34 mouse cellular contexts compared by ENCODE assay signal in the genomic region with DNA sequence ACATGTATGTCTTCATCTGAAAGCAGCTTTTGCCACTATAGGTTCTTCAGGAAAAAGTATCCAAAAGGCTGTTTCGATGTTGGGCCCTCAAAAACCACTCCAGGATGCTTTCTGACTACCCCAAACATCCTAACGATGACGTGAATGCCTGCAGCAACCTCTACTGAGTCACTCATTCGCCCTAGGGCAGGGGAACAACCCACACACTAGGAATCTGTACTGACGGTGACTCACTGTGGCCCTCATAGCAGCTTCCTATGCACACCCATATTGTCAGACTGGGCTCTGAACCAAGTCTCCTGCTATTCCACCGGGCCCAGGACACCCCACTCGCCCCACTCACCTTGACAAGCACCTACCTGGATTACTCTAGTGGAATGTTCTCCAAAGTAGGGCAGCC. TPM values are rescaled to one million over a fixed set of nuclear protein-coding genes. Genes with fewer than 3 reads are reported as not detected.
DNase-seq lines count a peak whose midpoint lies in the region; ATAC-seq and TF ChIP-seq lines count a peak whose summit lies in the region.
"Had no signal": no experiment of that assay in that cellular context is flagged by ENCODE, and none has a peak within 500 bp of the region (broad histone marks: within the 10 kb centered on the region; RNA-seq: fewer than 3 reads in every experiment).

No protein-coding gene starts in this region.

- H3K79me2 ChIP-seq in C2C12 (ENCODE audit: control insufficient read depth, insufficient read depth): no peaks in the 10 kb centered on the region

- peaks cover 17% of the 10 kb centered on the region for H3K4me1 ChIP-seq in liver, postnatal 0 days (ENCODE audit: insufficient read depth)
- H3K4me1 ChIP-seq in liver, embryonic 11.5 days (replicated peaks; ENCODE audit: control insufficient read depth, insufficient read depth, low read length): peaks cover 10% of the 10 kb centered on the region

- TF ChIP-seq EP300 in liver, postnatal 0 days (IDR thresholded peaks at IDR 0.05; ENCODE audit: low read depth): no peak

- no peaks in the 10 kb centered on the region for H3K9me3 ChIP-seq in liver, postnatal 0 days (ENCODE audit: low read length)
- H3K9me3 ChIP-seq in liver, embryonic 11.5 days (ENCODE audit: control insufficient read depth, low read length): no peaks in the 10 kb centered on the region
- H3K9me3 ChIP-seq: embryonic facial prominence, embryonic 10.5 days; embryonic facial prominence, embryonic 15.5 days; heart, embryonic 15.5 days; hindbrain, embryonic 13.5 days; liver, embryonic 15.5 days; midbrain, embryonic 12.5 days; neural tube, embryonic 13.5 days had no signal

- H3K4me3 ChIP-seq in liver, postnatal 0 days (ENCODE audit: low read depth, low read length): no peak overlapping the region
- no peak overlapping the region for H3K4me3 ChIP-seq in liver, embryonic 11.5 days (ENCODE audit: low read depth, low read length)
- H3K4me3 ChIP-seq in C2C12 (ENCODE audit: insufficient read depth, poor library complexity, severe bottlenecking): no peak overlapping the region
- H3K4me3 ChIP-seq: embryonic facial prominence, embryonic 10.5 days; embryonic facial prominence, embryonic 15.5 days; heart, embryonic 15.5 days; hindbrain, embryonic 13.5 days; liver, embryonic 15.5 days; megakaryocyte, embryonic 14.5 days; midbrain, embryonic 12.5 days; neural tube, embryonic 13.5 days had no signal

- ATAC-seq in liver, postnatal 0 days: no peak
- no peak for ATAC-seq in liver, embryonic 11.5 days (replicated peaks; ENCODE audit: low FRiP score)
- ATAC-seq: CD4-positive, CD25-positive, alpha-beta regulatory T cell, adult 4 months; forebrain, embryonic 14.5 days; intestine, postnatal 0 days had no signal

- H3K27me3 ChIP-seq in liver, postnatal 0 days (ENCODE audit: insufficient read depth, low read length): no peaks in the 10 kb centered on the region
- H3K27me3 ChIP-seq in liver, embryonic 11.5 days (replicated peaks; ENCODE audit: control insufficient read depth, insufficient read depth, low read length): no peaks in the 10 kb centered on the region
- H3K27me3 ChIP-seq in C2C12 (ENCODE audit: control insufficient read depth, insufficient read depth, insufficient read length): no peaks in the 10 kb centered on the region
- H3K27me3 ChIP-seq: embryonic facial prominence, embryonic 15.5 days; heart, embryonic 15.5 days; hindbrain, embryonic 13.5 days; liver, embryonic 15.5 days; megakaryocyte, embryonic 14.5 days; midbrain, embryonic 12.5 days; neural tube, embryonic 13.5 days had no signal

- no peak overlapping the region for H3ac ChIP-seq in C2C12 (ENCODE audit: control insufficient read depth, insufficient read length, low read depth)

- 86% methylated on average over 7 of the region's 7 CpGs for WGBS in liver, postnatal 0 days (ENCODE audit: insufficient replicate concordance)
- 86% methylated on average over 7 of the region's 7 CpGs for WGBS in liver, embryonic 11.5 days

- peak overlapping the region; percentile 62; the same call in 1 of the 2 replicates for H3K27ac ChIP-seq in liver, postnatal 0 days (ENCODE audit: low read depth)
- H3K27ac ChIP-seq in liver, embryonic 11.5 days (ENCODE audit: low read depth, low read length): no peak overlapping the region
- H3K27ac ChIP-seq: embryonic facial prominence, embryonic 10.5 days; embryonic facial prominence, embryonic 15.5 days; heart, embryonic 15.5 days; hindbrain, embryonic 13.5 days; liver, embryonic 15.5 days; midbrain, embryonic 12.5 days; neural tube, embryonic 13.5 days; stomach, postnatal 0 days had no signal

- intact Hi-C loops in left cerebral cortex, postnatal 14 days (cut with DNase I): no loop called here

- H3K36me3 ChIP-seq in liver, postnatal 0 days (replicated peaks; ENCODE audit: insufficient read depth, low read length): peaks cover 20% of the 10 kb centered on the region
- peaks cover 4% of the 10 kb centered on the region; the same call in 1 of the 2 replicates for H3K36me3 ChIP-seq in liver, embryonic 11.5 days (ENCODE audit: control insufficient read depth, insufficient read depth, low read length)
- peaks cover 37% of the 10 kb centered on the region for H3K36me3 ChIP-seq in C2C12 (ENCODE audit: control insufficient read depth, insufficient read depth)

- H3K4me2 ChIP-seq in liver, postnatal 0 days (ENCODE audit: low read depth, low read length): no peak overlapping the region
- H3K4me2 ChIP-seq in liver, embryonic 11.5 days: no peak overlapping the region
- H3K4me2 ChIP-seq: embryonic facial prominence, embryonic 15.5 days; heart, embryonic 15.5 days; hindbrain, embryonic 13.5 days; liver, embryonic 15.5 days; midbrain, embryonic 12.5 days; neural tube, embryonic 13.5 days had no signal

- no peak overlapping the region for H3K9ac ChIP-seq in liver, postnatal 0 days (replicated peaks)
- H3K9ac ChIP-seq in liver, embryonic 11.5 days (ENCODE audit: low read depth, low read length): no peak overlapping the region
- H3K9ac ChIP-seq: embryonic facial prominence, embryonic 15.5 days; heart, embryonic 15.5 days; hindbrain, embryonic 13.5 days; liver, embryonic 15.5 days; midbrain, embryonic 12.5 days; neural tube, embryonic 13.5 days had no signal

- no peak for DNase-seq in liver, postnatal 0 days
- no peak for DNase-seq in liver, embryonic 11.5 days (ENCODE audit: low spot score)
- DNase-seq in 3T3-L1 (ENCODE audit: low read depth, low spot score): peak; percentile 98
- DNase-seq in brain, adult 2 months (ENCODE audit: low read depth, low spot score): peak; percentile 79
- DNase-seq in thymus, postnatal 0 days (ENCODE audit: low spot score): no peak
- DNase-seq in embryo, embryonic 10 days (ENCODE audit: low spot score): no peak
- DNase-seq in left cerebral cortex, postnatal 14 days (ENCODE audit: low spot score in 2 of 2): no peak
- DNase-seq: adrenal gland, postnatal 10 days; cerebellum, adult 2 months; cerebellum, postnatal 14 days; gastrocnemius, postnatal 14 days; heart, postnatal 36 days; kidney, adult 9 months; kidney, postnatal 10 days; layer of hippocampus, postnatal 36 days; liver; lung, postnatal 4 days; thymus, adult 18-20 months; thymus, postnatal 36 days had no signal

- no peaks in the 10 kb centered on the region for H3K79me3 ChIP-seq in C2C12 (ENCODE audit: low read depth)

- TF ChIP-seq CTCF in liver, postnatal 0 days (IDR thresholded peaks at IDR 0.05; ENCODE audit: low read depth): no peak
- no peak for TF ChIP-seq CTCF in C2C12 (IDR thresholded peaks at IDR 0.05; ENCODE audit: control insufficient read depth, insufficient read depth, insufficient read length)

TF ChIP-seq in C2C12, 6 proteins besides CTCF, POLR2A, EP300 and RAD21:
- no peak for TF ChIP-seq USF1 (IDR thresholded peaks at IDR 0.05; ENCODE audit: low read depth)
- TF ChIP-seq MYOG (IDR thresholded peaks at IDR 0.05; ENCODE audit: control insufficient read depth, extremely low read depth, insufficient read length): no peak
- TF ChIP-seq FOSL1 (IDR thresholded peaks at IDR 0.05; ENCODE audit: insufficient read depth, low read length, poor library complexity, severe bottlenecking): peak; percentile 53
- peak; percentile 58 for TF ChIP-seq MAX (IDR thresholded peaks at IDR 0.05)
- TF ChIP-seq MYOD1 (IDR thresholded peaks at IDR 0.05; ENCODE audit: control insufficient read depth, insufficient read length, low read depth): no peak
- no peak for TF ChIP-seq CEBPB (IDR thresholded peaks at IDR 0.05; ENCODE audit: low read depth)
TF ChIP-seq in C2C12: peak in this region for 2.

RNA-seq across cellular contexts. Expression of gene Polm, which starts 2.8 kb away (rescaled TPM):
- 2.1 and 2.3 TPM in 2 replicates for polyA plus RNA-seq in liver, postnatal 0 days (2015; fragmentation: Nextera tagmentation; extraction: Ambion mirVana)
- 6.0 and 6.2 TPM in 2 replicates for polyA plus RNA-seq in liver, embryonic 11.5 days (2014; fragmentation: Nextera tagmentation; extraction: Ambion mirVana)
- polyA plus RNA-seq in C2C12 (2012; fragmentation: generic; extraction: Trizol): 6.8 TPM
- polyA plus RNA-seq in thymus, postnatal 0 days (2015; fragmentation: Nextera tagmentation; extraction: Ambion mirVana): 8.7 and 9.5 TPM in 2 replicates
- total RNA-seq in left cerebral cortex, postnatal 14 days (2021): 1 to 10 TPM; 7.0 to 7.7 TPM

RNA-seq across cellular contexts. Expression of gene Aebp1, which starts 26.7 kb away (rescaled TPM):
- 2.9 and 3.1 TPM in 2 replicates for polyA plus RNA-seq in liver, postnatal 0 days (2015; fragmentation: Nextera tagmentation; extraction: Ambion mirVana)
- 11.3 TPM in 2 replicates for polyA plus RNA-seq in liver, embryonic 11.5 days (2014; fragmentation: Nextera tagmentation; extraction: Ambion mirVana)
- 121 TPM for polyA plus RNA-seq in C2C12 (2012; fragmentation: generic; extraction: Trizol)
- polyA plus RNA-seq in thymus, postnatal 0 days (2015; fragmentation: Nextera tagmentation; extraction: Ambion mirVana): 4.3 and 4.6 TPM in 2 replicates
- 10 to 100 TPM; 15.2 to 18.6 TPM for total RNA-seq in left cerebral cortex, postnatal 14 days (2021)
- total RNA-seq: granulocyte monocyte progenitor cell, adult 5-6 weeks had no signal

RNA-seq across cellular contexts. Expression of gene Pgam2, which starts 31.5 kb away (rescaled TPM):
- 1.1 and 16.6 TPM in 2 replicates for polyA plus RNA-seq in liver, postnatal 0 days (2015; fragmentation: Nextera tagmentation; extraction: Ambion mirVana)
- polyA plus RNA-seq in liver, embryonic 11.5 days (2014; fragmentation: Nextera tagmentation; extraction: Ambion mirVana): 6.0 and 12.1 TPM in 2 replicates
- polyA plus RNA-seq in C2C12 (2012; fragmentation: generic; extraction: Trizol): 3.3 TPM
- polyA plus RNA-seq in thymus, postnatal 0 days (2015; fragmentation: Nextera tagmentation; extraction: Ambion mirVana): 29.5 and 35.8 TPM in 2 replicates
- 10 to 100 TPM; 11.6 to 13.9 TPM for total RNA-seq in left cerebral cortex, postnatal 14 days (2021)
- total RNA-seq: granulocyte monocyte progenitor cell, adult 5-6 weeks; midbrain, postnatal 0 days had no signal

RNA-seq across cellular contexts. Expression of gene Pold2, which starts 43.0 kb away (rescaled TPM):
- 24.0 and 27.0 TPM in 2 replicates for polyA plus RNA-seq in liver, postnatal 0 days (2015; fragmentation: Nextera tagmentation; extraction: Ambion mirVana)
- polyA plus RNA-seq in liver, embryonic 11.5 days (2014; fragmentation: Nextera tagmentation; extraction: Ambion mirVana): 151 and 158 TPM in 2 replicates
- 154 TPM for polyA plus RNA-seq in C2C12 (2012; fragmentation: generic; extraction: Trizol)
- 97.0 and 118 TPM in 2 replicates for polyA plus RNA-seq in thymus, postnatal 0 days (2015; fragmentation: Nextera tagmentation; extraction: Ambion mirVana)
- 10 to 100 TPM; 19.4 to 21.2 TPM for total RNA-seq in left cerebral cortex, postnatal 14 days (2021)

RNA-seq across cellular contexts. Expression of gene Dbnl, which starts 46.8 kb away (rescaled TPM):
- 31.7 and 36.6 TPM in 2 replicates for polyA plus RNA-seq in liver, postnatal 0 days (2015; fragmentation: Nextera tagmentation; extraction: Ambion mirVana)
- polyA plus RNA-seq in liver, embryonic 11.5 days (2014; fragmentation: Nextera tagmentation; extraction: Ambion mirVana): 104 and 110 TPM in 2 replicates
- polyA plus RNA-seq in C2C12 (2012; fragmentation: generic; extraction: Trizol): 91.3 TPM
- polyA plus RNA-seq in thymus, postnatal 0 days (2015; fragmentation: Nextera tagmentation; extraction: Ambion mirVana): 134 and 147 TPM in 2 replicates
- 10 to 100 TPM; 78.4 to 79.8 TPM for total RNA-seq in left cerebral cortex, postnatal 14 days (2021)

Comparison
In these comparisons a context has a peak if more than half of its experiments do, and no peak if none do; other contexts are left out.
1. DNase-seq: peak in 3T3-L1 (single experiment) and brain, adult 2 months (single experiment); none in liver, postnatal 0 days (single experiment), liver, embryonic 11.5 days (single experiment), thymus, postnatal 0 days (single experiment), embryo, embryonic 10 days (single experiment) and left cerebral cortex, postnatal 14 days (0 of 2).